Mouse (Mus musculus): ENCODE results near the gene Togaram1. TPM values are rescaled to one million over a fixed set of nuclear protein-coding genes. Genes with fewer than 3 reads are reported as not detected.

Togaram1 gene
- 9.5 and 17.4 TPM in 2 replicates for polyA plus RNA-seq (2012; rRNA removed)

GRCm38 (mm10) chr12:64965124-64966026, at the start of gene Togaram1, which contains the start of gene Klhl28:
Gene Togaram1, plus strand, starts transcription at chr12:64965804.
Gene Klhl28, minus strand, starts transcription at chr12:64965534.

GRCm38 (mm10) chr12:64917578-64918471, 47.8 kb upstream of the Togaram1 start, which contains the start of gene Gm527:
Gene Gm527, plus strand, starts transcription at chr12:64917906.

GRCm38 (mm10) chr12:65036190-65036870, 70.7 kb downstream of the Togaram1 start, which contains the start of gene Prpf39:
Gene Prpf39, plus strand, starts transcription at chr12:65036333.

Other genes with a start within 250 kb of the Togaram1 start
- gene Gm527, start 47.9 kb upstream of the Togaram1 start, polyA plus RNA-seq (2012; rRNA removed) = 4.8 and 8.1 TPM in 2 replicates
- 5.3 and 10.3 TPM in 2 replicates for gene Klhl28, start 270 bp upstream of the Togaram1 start, polyA plus RNA-seq (2012; rRNA removed)
- 34.1 and 56.0 TPM in 2 replicates for gene Prpf39, start 70.5 kb downstream of the Togaram1 start, polyA plus RNA-seq (2012; rRNA removed)
- gene Fkbp3, start 108.2 kb downstream of the Togaram1 start, polyA plus RNA-seq (2012; rRNA removed) = 391 and 617 TPM in 2 replicates
- gene Fancm, start 109.8 kb downstream of the Togaram1 start, polyA plus RNA-seq (2012; rRNA removed) = 14.2 and 14.4 TPM in 2 replicates
- gene Mis18bp1, start 206.8 kb downstream of the Togaram1 start, polyA plus RNA-seq (2012; rRNA removed) = 31.5 and 46.7 TPM in 2 replicates

All from central nervous system, embryonic 11.5 days (tissue).